Comparison of ENCODE assay signal across 14 mouse cellular contexts in genomic region chr5:129052636-129053355, GRCm38 (mm10). TPM values are rescaled to one million over a fixed set of nuclear protein-coding genes. Genes with fewer than 3 reads are reported as not detected.
DNase-seq lines count a peak whose midpoint lies in the region; ATAC-seq and TF ChIP-seq lines count a peak whose summit lies in the region.
"Had no signal": no experiment of that assay in that cellular context is flagged by ENCODE, and none has a peak within 500 bp of the region (broad histone marks: within the 10 kb centered on the region; RNA-seq: fewer than 3 reads in every experiment).

No protein-coding gene starts in this region.

- no peaks in the 10 kb centered on the region for H3K9me3 ChIP-seq in embryonic facial prominence, embryonic 10.5 days
- H3K9me3 ChIP-seq in hindbrain, embryonic 10.5 days = no peaks in the 10 kb centered on the region
- H3K9me3 ChIP-seq in midbrain, embryonic 14.5 days (ENCODE audit: control insufficient read depth, low read length) = no peaks in the 10 kb centered on the region
- H3K9me3 ChIP-seq: liver, embryonic 15.5 days had no signal

- 0 out of 2 replicates have a peak overlapping the region, but pooled peaks have one; percentile 13 for H3K4me3 ChIP-seq in embryonic facial prominence, embryonic 10.5 days
- H3K4me3 ChIP-seq in hindbrain, embryonic 10.5 days = peak overlapping the region; percentile 20; the same call in 1 of the 2 replicates
- H3K4me3 ChIP-seq in midbrain, embryonic 14.5 days (replicated peaks; ENCODE audit: low read depth, low read length) = no peak overlapping the region
- H3K4me3 ChIP-seq in cerebellum, adult 2 months (replicated peaks; ENCODE audit: insufficient read depth, low read depth, low read length) = no peak overlapping the region
- H3K4me3 ChIP-seq: liver, embryonic 15.5 days had no signal

- H3K9ac ChIP-seq in midbrain, embryonic 14.5 days (replicated peaks; ENCODE audit: low read length) = peak overlapping the region; percentile 34
- H3K9ac ChIP-seq: liver, embryonic 15.5 days had no signal

- no peak for TF ChIP-seq POLR2A in cerebellum, adult 2 months (IDR thresholded peaks at IDR 0.05; ENCODE audit: borderline replicate concordance, insufficient read depth, low read length)

- H3K4me2 ChIP-seq in midbrain, embryonic 14.5 days (ENCODE audit: low read length) = peak overlapping the region; percentile 35
- H3K4me2 ChIP-seq: liver, embryonic 15.5 days had no signal

- peak overlapping the region; percentile 48 for H3K27ac ChIP-seq in embryonic facial prominence, embryonic 10.5 days (replicated peaks)
- peak overlapping the region; percentile 82 for H3K27ac ChIP-seq in hindbrain, embryonic 10.5 days
- peak overlapping the region; percentile 83 for H3K27ac ChIP-seq in midbrain, embryonic 14.5 days (replicated peaks; ENCODE audit: low read depth, low read length)
- no peak overlapping the region for H3K27ac ChIP-seq in cerebellum, adult 2 months (ENCODE audit: insufficient read depth, low read length)
- H3K27ac ChIP-seq: liver, embryonic 15.5 days had no signal

- peak; percentile 30 for DNase-seq in MN1 (ENCODE audit: low spot score)
- peak; percentile 26 for DNase-seq in embryonic facial prominence, embryonic 10.5 days (ENCODE audit: low spot score)
- DNase-seq in hindbrain, embryonic 10.5 days (ENCODE audit: low spot score) = peak; percentile 38
- DNase-seq in midbrain, embryonic 14.5 days = peak; percentile 74
- no peak for DNase-seq in cerebellum, adult 2 months
- no peak for DNase-seq in frontal cortex, postnatal 14 days (ENCODE audit: low spot score in 2 of 2)
- no peak for DNase-seq in cerebellum, adult 11 months
- DNase-seq in cerebellum, postnatal 10 days = no peak
- DNase-seq: adrenal gland, adult 2 months; gastrocnemius, postnatal 36 days; kidney, adult 18-20 months; right cerebral cortex, postnatal 25 days; thymus, postnatal 4 days had no signal

- peaks cover 9% of the 10 kb centered on the region for H3K4me1 ChIP-seq in embryonic facial prominence, embryonic 10.5 days
- peaks cover 21% of the 10 kb centered on the region for H3K4me1 ChIP-seq in hindbrain, embryonic 10.5 days (replicated peaks)
- peaks cover 20% of the 10 kb centered on the region for H3K4me1 ChIP-seq in midbrain, embryonic 14.5 days (ENCODE audit: control insufficient read depth, insufficient read depth, low read length)
- H3K4me1 ChIP-seq in cerebellum, adult 2 months (ENCODE audit: control insufficient read depth, insufficient read depth, low read length) = no peaks in the 10 kb centered on the region
- H3K4me1 ChIP-seq: liver, embryonic 15.5 days had no signal

- TF ChIP-seq CTCF in cerebellum, adult 2 months (IDR thresholded peaks at IDR 0.05; ENCODE audit: borderline replicate concordance, insufficient read depth, low read depth, low read length) = no peak

- H3K27me3 ChIP-seq in embryonic facial prominence, embryonic 10.5 days (replicated peaks; ENCODE audit: low read depth, poor library complexity, severe bottlenecking) = no peaks in the 10 kb centered on the region
- no peaks in the 10 kb centered on the region for H3K27me3 ChIP-seq in hindbrain, embryonic 10.5 days (ENCODE audit: insufficient read depth, poor library complexity, severe bottlenecking)
- no peaks in the 10 kb centered on the region for H3K27me3 ChIP-seq in midbrain, embryonic 14.5 days (ENCODE audit: control insufficient read depth, insufficient read depth, low read length)
- H3K27me3 ChIP-seq in cerebellum, adult 2 months (ENCODE audit: control insufficient read depth, insufficient read depth, low read length) = no peaks in the 10 kb centered on the region; the same call in 1 of the 2 replicates

- ATAC-seq in midbrain, embryonic 14.5 days (ENCODE audit: low FRiP score, low TSS enrichment) = peak; percentile 67; the same call in 1 of the 2 replicates

- no peaks in the 10 kb centered on the region for H3K36me3 ChIP-seq in embryonic facial prominence, embryonic 10.5 days (replicated peaks)
- H3K36me3 ChIP-seq in hindbrain, embryonic 10.5 days = no peaks in the 10 kb centered on the region
- no peaks in the 10 kb centered on the region for H3K36me3 ChIP-seq in midbrain, embryonic 14.5 days (ENCODE audit: control insufficient read depth, insufficient read depth, low read length)
- H3K36me3 ChIP-seq: liver, embryonic 15.5 days had no signal

- WGBS in embryonic facial prominence, embryonic 10.5 days = 34% methylated on average over 20 of the region's 20 CpGs
- 26% methylated on average over 20 of the region's 20 CpGs for WGBS in hindbrain, embryonic 10.5 days
- WGBS in midbrain, embryonic 14.5 days = 10% methylated on average over 20 of the region's 20 CpGs
- 11% methylated on average over 20 of the region's 20 CpGs for WGBS in cerebellum, adult 2 months

RNA-seq across cellular contexts. Expression of gene Ran, which starts 32.9 kb away (rescaled TPM):
- polyA plus RNA-seq in embryonic facial prominence, embryonic 10.5 days (2016; fragmentation: Nextera tagmentation; extraction: Ambion mirVana) = 958 and 1,014 TPM in 2 replicates
- polyA plus RNA-seq in hindbrain, embryonic 10.5 days (2016; fragmentation: Nextera tagmentation; extraction: Ambion mirVana) = 886 and 980 TPM in 2 replicates
- polyA plus RNA-seq in midbrain, embryonic 14.5 days (2014; fragmentation: Nextera tagmentation; extraction: Ambion mirVana) = 391 and 451 TPM in 2 replicates
- polyA plus RNA-seq in cerebellum, adult 2 months (2012; rRNA removed) = 152 and 160 TPM in 2 replicates

RNA-seq across cellular contexts. Expression of gene Adgrd1, which starts 43.8 kb away (rescaled TPM):
- polyA plus RNA-seq in embryonic facial prominence, embryonic 10.5 days (2016; fragmentation: Nextera tagmentation; extraction: Ambion mirVana) = not detected in 2 replicates
- polyA plus RNA-seq in hindbrain, embryonic 10.5 days (2016; fragmentation: Nextera tagmentation; extraction: Ambion mirVana) = 0.06 and 0.13 TPM in 2 replicates
- polyA plus RNA-seq in midbrain, embryonic 14.5 days (2014; fragmentation: Nextera tagmentation; extraction: Ambion mirVana) = 0.07 and 0.19 TPM in 2 replicates
- 0.27 and 0.34 TPM in 2 replicates for polyA plus RNA-seq in cerebellum, adult 2 months (2012; rRNA removed)

RNA-seq across cellular contexts. Expression of gene Stx2, which starts 44.4 kb away (rescaled TPM):
- 22.2 and 24.9 TPM in 2 replicates for polyA plus RNA-seq in embryonic facial prominence, embryonic 10.5 days (2016; fragmentation: Nextera tagmentation; extraction: Ambion mirVana)
- 25.9 and 26.7 TPM in 2 replicates for polyA plus RNA-seq in hindbrain, embryonic 10.5 days (2016; fragmentation: Nextera tagmentation; extraction: Ambion mirVana)
- polyA plus RNA-seq in midbrain, embryonic 14.5 days (2014; fragmentation: Nextera tagmentation; extraction: Ambion mirVana) = 10.4 and 15.6 TPM in 2 replicates
- polyA plus RNA-seq in cerebellum, adult 2 months (2012; rRNA removed) = 21.4 and 21.8 TPM in 2 replicates

Comparison
In these comparisons a context has a peak if more than half of its experiments do, and no peak if none do; other contexts are left out.
1. DNase-seq: peak in MN1 (single experiment), embryonic facial prominence, embryonic 10.5 days (single experiment), hindbrain, embryonic 10.5 days (single experiment) and midbrain, embryonic 14.5 days (single experiment); none in cerebellum, adult 2 months (0 of 2), frontal cortex, postnatal 14 days (0 of 2), cerebellum, adult 11 months (single experiment) and cerebellum, postnatal 10 days (0 of 2).
2. H3K4me3 ChIP-seq: peak in embryonic facial prominence, embryonic 10.5 days (single experiment) and hindbrain, embryonic 10.5 days (single experiment); none in midbrain, embryonic 14.5 days (single experiment) and cerebellum, adult 2 months (single experiment).